Mouse (Mus musculus): ENCODE results near the gene Rangap1. TPM values are rescaled to one million over a fixed set of nuclear protein-coding genes. Genes with fewer than 3 reads are reported as not detected.

Rangap1 gene
- total RNA-seq (2021) = 10 to 100 TPM; 25.7 to 27.3 TPM
- 14.1 and 19.1 TPM in 2 replicates for polyA plus RNA-seq (2012; rRNA removed)
- long read RNA-seq, transcript Rangap1-201 (16 exons, 3,033 nt) = major isoform, 31 of 39 reads
- long read RNA-seq, partial matches to known transcripts = 3 of 39 reads
- long read RNA-seq, other reads (novel, unspliced or antisense) = 4 of 39 reads

DNA sequence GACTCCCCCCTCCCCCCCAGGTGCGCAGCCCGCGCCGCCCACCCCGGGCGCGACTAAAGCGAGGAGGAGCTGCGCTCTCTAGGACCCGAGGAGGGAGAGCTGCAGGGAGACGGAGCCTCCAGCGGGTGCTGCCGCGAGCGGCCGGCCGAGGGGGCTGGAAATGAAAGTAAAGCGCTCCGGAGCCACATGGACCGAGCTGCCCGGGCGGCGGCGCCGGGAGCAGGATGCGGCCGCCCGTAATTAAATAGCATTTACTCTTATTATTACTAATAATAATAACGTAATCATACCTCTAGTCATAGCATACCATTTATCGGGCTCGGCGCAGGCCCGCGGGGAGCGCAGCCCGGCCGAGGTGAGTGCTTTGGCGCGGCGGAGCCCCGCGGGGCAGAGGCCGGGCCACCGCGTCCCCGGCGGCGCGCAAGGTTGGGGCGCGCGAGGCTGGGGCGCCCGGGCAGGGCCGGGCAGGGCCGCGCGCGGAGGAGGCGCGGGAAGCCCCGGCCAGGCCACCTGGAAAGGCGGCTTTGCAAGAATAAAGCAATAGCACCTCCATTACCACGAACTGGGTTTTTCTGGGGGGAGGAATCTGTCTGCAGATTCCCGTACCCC is at the start of gene Rangap1, which contains the start of gene Zc3h7b:
Gene Rangap1, minus strand, starts transcription at position 539 of the 609 bp plus-strand sequence.
Gene Zc3h7b, plus strand, starts transcription at position 66 of the 609 bp plus-strand sequence.
- Histone ChIP-seq H3K9ac (ENCODE audit: low read depth, low read length) (peak within 1 kb of the TSS; percentile 82), H3K27me3 (ENCODE audit: control insufficient read depth, insufficient read depth, low read length) (no peaks in the 10 kb centered on the region), H3K4me1 (ENCODE audit: control insufficient read depth, insufficient read depth, low read length) (peaks cover 5% of the 10 kb centered on the region), H3K27ac (peak within 1 kb of the TSS; percentile 88), H3K36me3 (ENCODE audit: control insufficient read depth, insufficient read depth, low read length) (no peaks in the 10 kb centered on the region), H3K4me3 (peak within 1 kb of the TSS; percentile 93), H3K79me2 (replicated peaks; ENCODE audit: control insufficient read depth, insufficient read depth, low read length) (no peaks in the 10 kb centered on the region; the same call in 1 of the 2 replicates)
- peak; percentile 51 for TF ChIP-seq CTCF (IDR thresholded peaks at IDR 0.05)
- TF ChIP-seq EP300 (IDR thresholded peaks at IDR 0.05; ENCODE audit: insufficient read depth, low read depth, low read length) = no peak
- peak; percentile 64; the same call in 1 of the 2 replicates for TF ChIP-seq POLR2A (IDR thresholded peaks at IDR 0.05; ENCODE audit: insufficient read depth, low read depth, low read length)
- peak; percentile 84 to 85 for DNase-seq
- under 1% methylated on average over 65 of the region's 65 CpGs for WGBS
- intact Hi-C loops (cut with DNase I) = loop anchor here (2.0 kb wide), 2 partner anchors 14 to 60 kb away; no protein-coding TSS in a partner anchor

DNA sequence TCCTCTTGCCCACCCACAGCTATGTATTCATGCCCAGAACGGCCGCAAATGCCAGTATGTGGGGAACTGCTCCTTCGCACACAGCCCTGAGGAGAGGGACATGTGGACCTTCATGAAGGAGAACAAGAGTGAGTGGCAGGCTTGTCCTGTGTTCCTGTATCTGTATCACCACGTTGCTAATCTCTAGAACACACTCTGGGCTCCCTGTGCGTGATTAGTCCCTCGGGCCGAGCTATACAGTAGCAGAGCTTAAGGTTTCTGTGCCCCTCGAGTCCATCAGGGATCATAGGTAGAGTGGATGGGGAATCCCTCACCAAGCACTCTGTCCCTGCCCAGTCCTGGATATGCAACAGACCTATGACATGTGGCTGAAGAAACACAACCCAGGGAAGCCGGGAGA is 47.1 kb upstream of the Rangap1 start:
- no peak overlapping the region for H3K27ac ChIP-seq
- no peaks in the 10 kb centered on the region for H3K4me1 ChIP-seq (ENCODE audit: control insufficient read depth, insufficient read depth, low read length)
- H3K27me3 ChIP-seq (ENCODE audit: control insufficient read depth, insufficient read depth, low read length) = no peaks in the 10 kb centered on the region
- no peaks in the 10 kb centered on the region for H3K79me2 ChIP-seq (replicated peaks; ENCODE audit: control insufficient read depth, insufficient read depth, low read length)
- no peak for TF ChIP-seq POLR2A (IDR thresholded peaks at IDR 0.05; ENCODE audit: insufficient read depth, low read depth, low read length)
- no peak for TF ChIP-seq CTCF (IDR thresholded peaks at IDR 0.05)
- TF ChIP-seq EP300 (IDR thresholded peaks at IDR 0.05; ENCODE audit: insufficient read depth, low read depth, low read length) = no peak
- no peak overlapping the region for H3K9ac ChIP-seq (ENCODE audit: low read depth, low read length)
- intact Hi-C loops (cut with DNase I) = no loop called here
- no peaks in the 10 kb centered on the region for H3K36me3 ChIP-seq (ENCODE audit: control insufficient read depth, insufficient read depth, low read length)
- DNase-seq = no peak
- H3K4me3 ChIP-seq = no peak overlapping the region
- 87% methylated on average over 9 of the region's 9 CpGs for WGBS

DNA sequence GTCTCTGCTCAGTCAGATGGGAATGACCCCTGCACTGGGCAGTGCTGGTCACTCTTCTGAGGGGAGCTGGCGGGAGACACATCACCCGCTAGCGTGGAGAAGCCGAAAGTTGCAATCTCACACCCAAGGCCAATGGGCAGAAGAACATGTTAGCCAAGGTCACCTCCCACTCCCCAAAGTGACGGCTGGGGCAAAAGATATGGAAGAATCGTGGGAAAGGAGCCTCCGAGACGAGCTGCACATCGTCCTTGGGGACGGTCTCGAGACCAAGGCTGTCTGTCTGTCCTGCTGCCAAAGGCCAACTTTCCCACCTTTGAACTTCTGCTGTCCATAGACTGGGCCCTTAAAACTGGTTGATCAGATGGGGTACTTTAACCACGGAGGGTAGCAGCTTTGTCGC is 42.2 kb upstream of the Rangap1 start:
- Histone ChIP-seq H3K27me3 (ENCODE audit: control insufficient read depth, insufficient read depth, low read length) (no peaks in the 10 kb centered on the region), H3K27ac (no peak overlapping the region), H3K4me3 (no peak overlapping the region), H3K36me3 (ENCODE audit: control insufficient read depth, insufficient read depth, low read length) (no peaks in the 10 kb centered on the region), H3K79me2 (replicated peaks; ENCODE audit: control insufficient read depth, insufficient read depth, low read length) (no peaks in the 10 kb centered on the region), H3K9ac (ENCODE audit: low read depth, low read length) (no peak overlapping the region), H3K4me1 (ENCODE audit: control insufficient read depth, insufficient read depth, low read length) (no peaks in the 10 kb centered on the region)
- DNase-seq = no peak
- intact Hi-C loops (cut with DNase I) = no loop called here
- 92% methylated on average over 13 of the region's 13 CpGs for WGBS
- TF ChIP-seq CTCF (IDR thresholded peaks at IDR 0.05) (no peak), EP300 (IDR thresholded peaks at IDR 0.05; ENCODE audit: insufficient read depth, low read depth, low read length) (no peak), POLR2A (IDR thresholded peaks at IDR 0.05; ENCODE audit: insufficient read depth, low read depth, low read length) (no peak)

DNA sequence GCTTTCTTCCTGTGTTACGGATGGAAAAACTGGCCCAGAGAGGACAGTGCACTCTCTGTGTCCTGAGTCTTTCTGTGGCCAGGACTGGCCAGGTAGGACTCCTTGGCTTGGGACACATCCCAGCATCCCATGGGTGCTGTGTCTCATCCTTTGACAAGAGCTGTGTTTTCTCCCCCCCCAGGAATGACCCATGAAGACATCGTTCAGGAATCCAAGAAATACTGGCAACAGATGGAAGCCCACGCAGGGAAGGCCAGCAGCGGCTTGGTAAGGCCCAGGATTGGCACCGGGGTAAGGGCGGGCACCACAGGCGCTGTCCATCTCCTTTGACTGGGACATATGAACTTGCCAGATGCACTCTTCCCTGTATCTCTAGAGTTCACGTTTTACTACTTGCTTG is 40.4 kb upstream of the Rangap1 start:
- Histone ChIP-seq H3K79me2 (replicated peaks; ENCODE audit: control insufficient read depth, insufficient read depth, low read length) (no peaks in the 10 kb centered on the region), H3K4me1 (ENCODE audit: control insufficient read depth, insufficient read depth, low read length) (no peaks in the 10 kb centered on the region), H3K4me3 (no peak overlapping the region), H3K36me3 (ENCODE audit: control insufficient read depth, insufficient read depth, low read length) (no peaks in the 10 kb centered on the region), H3K9ac (ENCODE audit: low read depth, low read length) (no peak overlapping the region), H3K27ac (no peak overlapping the region), H3K27me3 (ENCODE audit: control insufficient read depth, insufficient read depth, low read length) (no peaks in the 10 kb centered on the region)
- DNase-seq = no peak
- TF ChIP-seq EP300 (IDR thresholded peaks at IDR 0.05; ENCODE audit: insufficient read depth, low read depth, low read length) = no peak
- 93% methylated on average over 8 of the region's 8 CpGs for WGBS
- intact Hi-C loops (cut with DNase I) = no loop called here

DNA sequence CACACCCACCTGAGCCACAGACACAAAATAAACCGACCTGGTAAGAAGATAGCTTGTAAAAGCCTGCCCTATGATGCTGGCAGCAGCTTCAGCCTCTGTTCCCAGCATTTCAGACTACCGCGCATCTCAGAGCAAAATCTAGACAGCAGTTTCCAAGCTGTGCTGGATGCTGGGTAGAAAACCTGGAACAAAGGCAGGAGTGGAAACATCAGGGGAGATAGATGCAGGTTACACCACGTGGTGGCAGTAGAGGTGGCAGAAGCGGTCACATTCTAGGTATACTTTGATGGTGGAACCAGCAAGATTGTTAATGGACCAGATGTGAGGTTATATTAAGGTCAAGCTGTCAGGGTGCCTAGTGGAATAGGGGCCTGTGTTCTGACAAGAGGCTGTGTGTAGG is 39.4 kb upstream of the Rangap1 start:
- H3K27me3 ChIP-seq (ENCODE audit: control insufficient read depth, insufficient read depth, low read length) = no peaks in the 10 kb centered on the region
- H3K79me2 ChIP-seq (replicated peaks; ENCODE audit: control insufficient read depth, insufficient read depth, low read length) = no peaks in the 10 kb centered on the region
- no peak for TF ChIP-seq POLR2A (IDR thresholded peaks at IDR 0.05; ENCODE audit: insufficient read depth, low read depth, low read length)
- peak; percentile 59 for TF ChIP-seq CTCF (IDR thresholded peaks at IDR 0.05)
- WGBS = 61% methylated on average over 5 of the region's 5 CpGs
- intact Hi-C loops (cut with DNase I) = no loop called here
- no peak overlapping the region for H3K27ac ChIP-seq
- DNase-seq = no peak
- H3K4me1 ChIP-seq (ENCODE audit: control insufficient read depth, insufficient read depth, low read length) = no peaks in the 10 kb centered on the region
- no peak overlapping the region for H3K4me3 ChIP-seq
- no peaks in the 10 kb centered on the region for H3K36me3 ChIP-seq (ENCODE audit: control insufficient read depth, insufficient read depth, low read length)
- no peak overlapping the region for H3K9ac ChIP-seq (ENCODE audit: low read depth, low read length)

DNA sequence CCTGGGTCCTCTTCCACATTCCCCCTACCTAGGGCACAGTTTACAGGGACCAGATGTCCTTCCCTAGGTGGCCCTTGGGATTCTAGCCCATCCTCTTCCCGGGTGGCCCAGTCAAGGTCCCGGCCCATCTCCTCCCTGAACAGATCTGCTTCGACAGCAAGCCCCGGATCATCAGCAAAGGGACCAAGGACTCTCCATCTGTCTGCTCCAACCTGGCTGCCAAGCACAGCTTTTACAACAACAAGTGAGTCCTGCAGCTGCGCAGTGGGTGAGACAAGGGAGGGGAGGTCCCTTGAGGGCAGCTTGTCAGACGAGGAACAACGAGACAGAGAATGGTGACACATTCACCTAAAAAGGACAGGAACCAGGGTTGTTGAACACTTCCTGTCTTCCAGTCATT is 36.5 kb upstream of the Rangap1 start:
- Histone ChIP-seq H3K36me3 (ENCODE audit: control insufficient read depth, insufficient read depth, low read length) (no peaks in the 10 kb centered on the region), H3K4me3 (no peak overlapping the region), H3K9ac (ENCODE audit: low read depth, low read length) (no peak overlapping the region), H3K27ac (no peak overlapping the region), H3K27me3 (ENCODE audit: control insufficient read depth, insufficient read depth, low read length) (no peaks in the 10 kb centered on the region), H3K79me2 (replicated peaks; ENCODE audit: control insufficient read depth, insufficient read depth, low read length) (no peaks in the 10 kb centered on the region), H3K4me1 (ENCODE audit: control insufficient read depth, insufficient read depth, low read length) (no peaks in the 10 kb centered on the region)
- 59% methylated on average over 7 of the region's 7 CpGs for WGBS
- no peak for TF ChIP-seq CTCF (IDR thresholded peaks at IDR 0.05)
- no peak for TF ChIP-seq POLR2A (IDR thresholded peaks at IDR 0.05; ENCODE audit: insufficient read depth, low read depth, low read length)
- no peak for TF ChIP-seq EP300 (IDR thresholded peaks at IDR 0.05; ENCODE audit: insufficient read depth, low read depth, low read length)
- DNase-seq = no peak
- intact Hi-C loops (cut with DNase I) = no loop called here

Data from heart, adult 2 months (tissue).